Mouse (Mus musculus): ENCODE data around the gene Jarid2. TPM values are rescaled to one million over a fixed set of nuclear protein-coding genes. Genes with fewer than 3 reads are reported as not detected.

Jarid2 gene
- polyA plus RNA-seq, 1 experiment from 2014 or later = 31.7 TPM

GRCm38 (mm10) chr13:44915382-44915781 lies 186.1 kb downstream of the Jarid2 start:
- Histone ChIP-seq H3K4me1 (ENCODE audit: control insufficient read depth, insufficient read depth, low read length) (no peaks in the 10 kb centered on the region), H3K9ac (replicated peaks; ENCODE audit: low read length) (no peak overlapping the region), H3K27me3 (ENCODE audit: control insufficient read depth, insufficient read depth, low read length) (no peaks in the 10 kb centered on the region), H3K36me3 (ENCODE audit: control insufficient read depth, insufficient read depth, low read length) (peaks cover 95% of the 10 kb centered on the region), H3K4me3 (replicated peaks; ENCODE audit: low read depth, low read length) (no peak overlapping the region), H3K4me2 (ENCODE audit: low read length) (no peak overlapping the region), H3K9me3 (ENCODE audit: control insufficient read depth, low read length) (no peaks in the 10 kb centered on the region), H3K27ac (replicated peaks; ENCODE audit: low read depth, low read length) (no peak overlapping the region)
- ATAC-seq (ENCODE audit: low FRiP score, low TSS enrichment) (no peak), DNase-seq (no peak)
- 89% methylated on average over 5 of the region's 5 CpGs for WGBS

GRCm38 (mm10) chr13:44915945-44916344 lies 186.7 kb downstream of the Jarid2 start:
- DNase-seq (peak; percentile 33), ATAC-seq (ENCODE audit: low FRiP score, low TSS enrichment) (no peak)
- 78% methylated on average over 4 of the region's 4 CpGs for WGBS

GRCm38 (mm10) chr13:44917202-44917601 lies 187.9 kb downstream of the Jarid2 start:
- Histone ChIP-seq H3K27ac (replicated peaks; ENCODE audit: low read depth, low read length) (no peak overlapping the region), H3K4me1 (ENCODE audit: control insufficient read depth, insufficient read depth, low read length) (no peaks in the 10 kb centered on the region), H3K4me3 (replicated peaks; ENCODE audit: low read depth, low read length) (no peak overlapping the region), H3K9ac (replicated peaks; ENCODE audit: low read length) (no peak overlapping the region), H3K9me3 (ENCODE audit: control insufficient read depth, low read length) (no peaks in the 10 kb centered on the region), H3K36me3 (ENCODE audit: control insufficient read depth, insufficient read depth, low read length) (peaks cover 98% of the 10 kb centered on the region), H3K27me3 (ENCODE audit: control insufficient read depth, insufficient read depth, low read length) (no peaks in the 10 kb centered on the region), H3K4me2 (ENCODE audit: low read length) (no peak overlapping the region)
- WGBS = 92% methylated on average over 4 of the region's 4 CpGs
- ATAC-seq (ENCODE audit: low FRiP score, low TSS enrichment) (no peak), DNase-seq (no peak)

More at GRCm38 (mm10) chr13:44915945-44916344, 186.7 kb downstream of the Jarid2 start:
- Histone ChIP-seq H3K9me3 (ENCODE audit: control insufficient read depth, low read length) (no peaks in the 10 kb centered on the region), H3K4me2 (ENCODE audit: low read length) (no peak overlapping the region), H3K9ac (replicated peaks; ENCODE audit: low read length) (no peak overlapping the region), H3K4me3 (replicated peaks; ENCODE audit: low read depth, low read length) (no peak overlapping the region), H3K36me3 (ENCODE audit: control insufficient read depth, insufficient read depth, low read length) (peaks cover 96% of the 10 kb centered on the region), H3K27me3 (ENCODE audit: control insufficient read depth, insufficient read depth, low read length) (no peaks in the 10 kb centered on the region), H3K4me1 (ENCODE audit: control insufficient read depth, insufficient read depth, low read length) (no peaks in the 10 kb centered on the region), H3K27ac (replicated peaks; ENCODE audit: low read depth, low read length) (no peak overlapping the region)

- no peaks in the 10 kb centered on the region for H3K9me3 ChIP-seq (ENCODE audit: control insufficient read depth, low read length)
- no peaks in the 10 kb centered on the region for H3K4me1 ChIP-seq (ENCODE audit: control insufficient read depth, insufficient read depth, low read length)
- no peak for DNase-seq
- H3K4me3 ChIP-seq (replicated peaks; ENCODE audit: low read depth, low read length) = no peak overlapping the region
- H3K9ac ChIP-seq (replicated peaks; ENCODE audit: low read length) = no peak overlapping the region
- WGBS = 97% methylated on average over 2 of the region's 2 CpGs
- H3K36me3 ChIP-seq (ENCODE audit: control insufficient read depth, insufficient read depth, low read length) = peaks cover 98% of the 10 kb centered on the region
- no peak overlapping the region for H3K27ac ChIP-seq (replicated peaks; ENCODE audit: low read depth, low read length)
- no peak for ATAC-seq (ENCODE audit: low FRiP score, low TSS enrichment)
- no peaks in the 10 kb centered on the region for H3K27me3 ChIP-seq (ENCODE audit: control insufficient read depth, insufficient read depth, low read length)
- H3K4me2 ChIP-seq (ENCODE audit: low read length) = no peak overlapping the region
Observed at GRCm38 (mm10) chr13:44918269-44918668, 189.0 kb downstream of the Jarid2 start.

DNA sequence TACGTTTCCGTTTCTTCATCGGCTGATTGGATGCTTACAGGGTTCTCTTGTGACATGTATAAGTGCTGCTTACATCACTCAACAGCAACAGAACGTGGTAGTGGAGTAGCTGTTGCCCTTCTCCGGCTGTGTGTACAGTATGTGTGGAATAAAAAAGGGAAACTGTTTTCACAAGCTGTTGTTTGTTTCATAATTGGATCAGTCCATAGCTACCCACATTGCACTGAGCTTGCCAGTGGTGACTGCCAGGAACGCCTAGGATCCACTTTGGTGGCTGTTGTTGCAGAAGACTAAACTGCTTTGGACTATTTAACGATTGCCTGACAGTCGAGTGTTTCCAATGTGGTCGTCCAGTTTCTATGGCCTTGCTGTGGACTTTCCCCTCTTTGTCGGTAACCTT lies 191.8 kb downstream of the Jarid2 start:
- DNase-seq = no peak
- H3K9ac ChIP-seq (replicated peaks; ENCODE audit: low read length) = no peak overlapping the region
- no peak overlapping the region for H3K4me2 ChIP-seq (ENCODE audit: low read length)
- H3K36me3 ChIP-seq (ENCODE audit: control insufficient read depth, insufficient read depth, low read length) = peaks cover 91% of the 10 kb centered on the region
- no peaks in the 10 kb centered on the region for H3K27me3 ChIP-seq (ENCODE audit: control insufficient read depth, insufficient read depth, low read length)
- H3K27ac ChIP-seq (replicated peaks; ENCODE audit: low read depth, low read length) = no peak overlapping the region
- no peaks in the 10 kb centered on the region for H3K9me3 ChIP-seq (ENCODE audit: control insufficient read depth, low read length)
- no peaks in the 10 kb centered on the region for H3K4me1 ChIP-seq (ENCODE audit: control insufficient read depth, insufficient read depth, low read length)
- H3K4me3 ChIP-seq (replicated peaks; ENCODE audit: low read depth, low read length) = no peak overlapping the region
- 87% methylated on average over 10 of the region's 10 CpGs for WGBS
- no peak for ATAC-seq (ENCODE audit: low FRiP score, low TSS enrichment)

- H3K4me1 ChIP-seq (ENCODE audit: control insufficient read depth, insufficient read depth, low read length) = no peaks in the 10 kb centered on the region
- H3K36me3 ChIP-seq (ENCODE audit: control insufficient read depth, insufficient read depth, low read length) = peaks cover 85% of the 10 kb centered on the region
- no peak overlapping the region for H3K9ac ChIP-seq (replicated peaks; ENCODE audit: low read length)
- no peak for ATAC-seq (ENCODE audit: low FRiP score, low TSS enrichment)
- no peak overlapping the region for H3K27ac ChIP-seq (replicated peaks; ENCODE audit: low read depth, low read length)
- DNase-seq = no peak
- no peaks in the 10 kb centered on the region for H3K27me3 ChIP-seq (ENCODE audit: control insufficient read depth, insufficient read depth, low read length)
- 97% methylated on average over 5 of the region's 5 CpGs for whole genome bisulfite sequencing
- H3K4me3 ChIP-seq (replicated peaks; ENCODE audit: low read depth, low read length) = no peak overlapping the region
- no peak overlapping the region for H3K4me2 ChIP-seq (ENCODE audit: low read length)
- H3K9me3 ChIP-seq (ENCODE audit: control insufficient read depth, low read length) = no peaks in the 10 kb centered on the region
Observed at GRCm38 (mm10) chr13:44921721-44922120, 192.4 kb downstream of the Jarid2 start.

DNA sequence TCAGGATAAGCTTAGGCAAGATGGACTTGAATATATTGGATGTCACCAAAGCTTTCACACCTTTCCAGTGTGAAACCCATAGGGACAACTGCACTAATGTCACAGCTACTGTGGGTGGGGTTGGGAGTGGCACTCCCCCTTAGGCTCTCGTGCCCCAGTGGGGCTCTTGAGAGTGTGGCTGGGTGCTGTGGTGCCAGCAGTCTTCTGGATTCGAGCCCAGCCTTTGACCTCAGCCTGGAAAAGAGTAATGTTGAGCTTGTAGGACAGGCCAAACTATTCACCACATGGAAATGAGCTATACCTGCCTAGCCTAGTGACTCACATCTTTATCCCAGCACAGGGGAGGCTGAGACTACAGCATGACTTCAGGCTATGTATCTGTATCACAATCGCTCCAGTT lies 194.8 kb downstream of the Jarid2 start:
- ATAC-seq (ENCODE audit: low FRiP score, low TSS enrichment) = no peak
- no peak overlapping the region for H3K4me3 ChIP-seq (replicated peaks; ENCODE audit: low read depth, low read length)

GRCm38 (mm10) chr13:44925173-44925572 lies 195.9 kb downstream of the Jarid2 start:
- no peak for DNase-seq
- Histone ChIP-seq H3K9me3 (ENCODE audit: control insufficient read depth, low read length) (no peaks in the 10 kb centered on the region), H3K9ac (replicated peaks; ENCODE audit: low read length) (no peak overlapping the region), H3K4me2 (ENCODE audit: low read length) (no peak overlapping the region), H3K27ac (replicated peaks; ENCODE audit: low read depth, low read length) (no peak overlapping the region), H3K4me1 (ENCODE audit: control insufficient read depth, insufficient read depth, low read length) (no peaks in the 10 kb centered on the region), H3K27me3 (ENCODE audit: control insufficient read depth, insufficient read depth, low read length) (no peaks in the 10 kb centered on the region), H3K4me3 (replicated peaks; ENCODE audit: low read depth, low read length) (no peak overlapping the region), H3K36me3 (ENCODE audit: control insufficient read depth, insufficient read depth, low read length) (peaks cover 62% of the 10 kb centered on the region)
- WGBS = 93% methylated on average over 2 of the region's 2 CpGs
- no peak for ATAC-seq (ENCODE audit: low FRiP score, low TSS enrichment)

More for the DNA sequence above, 194.8 kb downstream of the Jarid2 start:
- no peak overlapping the region for H3K4me2 ChIP-seq (ENCODE audit: low read length)
- H3K27ac ChIP-seq (replicated peaks; ENCODE audit: low read depth, low read length) = no peak overlapping the region
- no peak for DNase-seq
- H3K36me3 ChIP-seq (ENCODE audit: control insufficient read depth, insufficient read depth, low read length) = peaks cover 68% of the 10 kb centered on the region
- H3K9ac ChIP-seq (replicated peaks; ENCODE audit: low read length) = no peak overlapping the region
- WGBS = 93% methylated on average over 3 of the region's 3 CpGs
- H3K4me1 ChIP-seq (ENCODE audit: control insufficient read depth, insufficient read depth, low read length) = no peaks in the 10 kb centered on the region
- H3K27me3 ChIP-seq (ENCODE audit: control insufficient read depth, insufficient read depth, low read length) = no peaks in the 10 kb centered on the region
- no peaks in the 10 kb centered on the region for H3K9me3 ChIP-seq (ENCODE audit: control insufficient read depth, low read length)

GRCm38 (mm10) chr13:44926311-44926710 lies 197.0 kb downstream of the Jarid2 start:
- Histone ChIP-seq H3K27ac (replicated peaks; ENCODE audit: low read depth, low read length) (no peak overlapping the region), H3K27me3 (ENCODE audit: control insufficient read depth, insufficient read depth, low read length) (no peaks in the 10 kb centered on the region), H3K9me3 (ENCODE audit: control insufficient read depth, low read length) (no peaks in the 10 kb centered on the region), H3K4me2 (ENCODE audit: low read length) (no peak overlapping the region), H3K9ac (replicated peaks; ENCODE audit: low read length) (no peak overlapping the region), H3K4me1 (ENCODE audit: control insufficient read depth, insufficient read depth, low read length) (no peaks in the 10 kb centered on the region), H3K4me3 (replicated peaks; ENCODE audit: low read depth, low read length) (no peak overlapping the region), H3K36me3 (ENCODE audit: control insufficient read depth, insufficient read depth, low read length) (peaks cover 54% of the 10 kb centered on the region)
- DNase-seq (no peak), ATAC-seq (ENCODE audit: low FRiP score, low TSS enrichment) (no peak)
- 94% methylated on average over 2 of the region's 2 CpGs for WGBS

Measured in midbrain, embryonic 14.5 days (tissue).